Mouse (Mus musculus): Measurements from ENCODE around the gene Noct.

Gene Noct

GRCm38 (mm10) chr3:51296790-51297189 is 72.5 kb downstream of the Noct start:
- in situ Hi-C loops (cut with MboI; ENCODE audit: low pct_unique_long_range_greater_than_20kb in 1 of 2, low sequenced_read_pairs in 2 of 2, unreplicated experiment in 1 of 2), result no loop called here
